Mouse (Mus musculus) thymus, adult 18-20 months (tissue): ENCODE measurements around the gene Nsd1.
A peak's percentile ranks its signal among the peaks of the same experiment; 100 is the strongest.

Source experiments
- DNase-seq, 2 experiments: peaks; one replicate each; pipeline ENCODE4 v3.0.0; 2022; ENCODE audit warnings: mixed read lengths in 2 of 2

Nsd1 gene

DNA sequence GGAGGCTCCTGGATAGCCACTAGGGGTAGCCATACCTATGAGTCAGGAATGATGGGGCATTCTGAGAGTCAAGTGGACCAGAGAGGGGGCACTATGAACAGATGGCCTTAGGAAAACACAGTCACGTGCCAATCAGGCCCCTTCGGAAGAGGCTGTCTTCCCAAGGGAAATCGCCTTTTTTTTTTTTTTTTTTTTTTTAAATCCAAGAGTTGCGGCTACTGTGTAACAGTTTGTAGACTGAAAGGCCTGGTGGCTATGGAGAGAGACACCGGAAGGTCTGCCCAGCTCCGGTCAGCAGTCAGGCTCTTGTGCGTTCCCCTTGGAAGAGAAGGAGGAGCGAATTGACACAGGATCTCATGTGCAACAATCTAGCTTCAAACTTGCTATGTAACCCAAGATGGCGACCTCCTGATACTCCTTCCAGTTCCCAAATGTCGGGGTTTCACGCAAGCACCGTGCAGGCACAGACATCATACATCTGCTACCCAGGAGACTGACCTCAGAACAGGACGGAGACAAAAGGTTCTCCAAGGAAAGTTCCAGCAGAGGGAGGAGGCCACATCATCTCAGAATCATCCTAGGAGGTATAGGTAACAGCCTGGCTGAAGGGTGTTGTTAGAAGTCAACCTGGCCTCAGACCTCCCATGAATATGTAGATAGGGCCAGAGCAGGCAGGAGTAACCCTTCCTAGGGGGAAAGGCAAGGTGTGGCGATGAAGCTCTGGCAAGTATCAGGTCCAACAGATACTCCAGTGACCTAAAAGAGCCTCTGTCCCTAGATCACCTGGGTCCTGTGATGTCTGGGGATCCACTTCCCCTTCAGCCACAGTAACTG is 121.2 kb downstream of the Nsd1 start:
- DNase-seq, result no peak

- no peak for DNase-seq
These were observed 122.7 kb downstream of the Nsd1 start for GRCm38 (mm10) chr13:55332331-55332730.

DNA sequence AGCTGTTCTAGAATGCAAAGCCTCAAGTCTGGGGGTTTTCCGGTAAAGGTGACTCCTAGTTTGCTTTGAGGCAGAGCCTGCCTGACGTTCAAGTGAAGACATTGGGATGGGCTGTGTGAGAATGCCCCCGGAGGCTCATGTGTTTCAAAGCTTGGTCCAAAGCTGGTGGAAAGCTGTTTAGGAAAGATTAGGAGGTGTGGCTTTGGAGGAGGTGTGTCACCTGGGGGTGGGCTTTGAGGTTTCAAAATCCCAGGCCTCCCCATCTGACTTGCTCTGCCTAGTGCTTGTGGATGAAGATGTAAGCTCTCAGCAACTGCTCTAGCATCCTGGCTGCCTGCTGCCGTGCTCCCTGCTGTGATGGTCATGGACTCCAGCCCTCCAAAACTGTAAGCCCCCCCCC is 126.1 kb downstream of the Nsd1 start:
- DNase-seq, result no peak

DNA sequence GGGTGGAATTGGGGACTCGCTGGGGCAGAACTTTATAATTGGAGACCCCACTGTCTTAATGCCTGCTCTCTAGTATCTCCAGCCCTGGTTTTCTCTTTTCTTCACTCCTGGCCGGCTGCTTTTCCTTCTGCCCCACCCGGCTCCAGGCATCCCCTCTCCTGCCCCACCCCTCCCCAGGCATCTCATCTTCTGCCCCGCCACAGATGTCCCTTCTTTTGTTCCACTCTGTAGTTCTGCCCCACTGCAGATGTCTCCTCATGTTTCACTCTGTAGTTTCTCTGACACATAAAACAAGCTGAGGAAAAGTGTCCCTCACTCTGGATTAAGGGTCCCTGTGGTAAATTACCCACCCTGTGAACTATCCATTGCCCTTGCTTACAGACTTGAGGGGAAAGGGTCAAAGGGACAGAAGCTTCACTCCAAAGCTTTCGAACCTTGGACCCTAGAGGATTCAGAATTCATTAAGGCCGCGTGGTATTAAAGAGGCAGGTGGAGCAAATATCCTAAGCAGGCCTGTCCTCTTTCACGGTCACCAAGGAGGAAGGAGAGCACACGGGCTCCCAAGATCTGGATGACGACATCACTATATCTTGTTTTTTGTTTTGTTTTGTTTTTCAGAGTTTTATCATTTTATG is 127.9 kb downstream of the Nsd1 start:
- DNase-seq, result no peak

GRCm38 (mm10) chr13:55338131-55339054 is 128.8 kb downstream of the Nsd1 start:
- no peak for DNase-seq

- DNase-seq, result no peak
These were observed 129.7 kb downstream of the Nsd1 start for GRCm38 (mm10) chr13:55339259-55339658.

DNA sequence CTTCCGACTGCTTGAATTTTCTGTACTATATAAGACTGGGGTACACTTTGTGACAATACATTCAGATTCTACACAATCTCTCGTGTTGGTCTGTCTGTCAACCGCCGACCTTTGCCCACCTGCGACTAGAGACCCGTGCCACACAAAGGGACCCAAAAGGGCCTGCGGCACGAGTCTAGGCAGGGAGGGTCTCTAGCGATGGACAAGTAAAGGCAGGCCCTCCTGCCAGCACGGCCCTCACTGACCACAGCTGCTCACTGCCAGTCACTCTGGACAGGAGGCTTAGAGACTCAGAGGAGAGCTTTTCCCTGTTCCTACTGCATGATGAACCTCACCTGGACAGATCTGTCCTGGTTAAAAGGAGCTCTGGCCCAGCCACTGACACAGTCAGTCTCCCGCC is 132.9 kb downstream of the Nsd1 start:
- DNase-seq, result no peak

GRCm38 (mm10) chr13:55344286-55344685 is 134.7 kb downstream of the Nsd1 start:
- DNase-seq, result no peak

DNA sequence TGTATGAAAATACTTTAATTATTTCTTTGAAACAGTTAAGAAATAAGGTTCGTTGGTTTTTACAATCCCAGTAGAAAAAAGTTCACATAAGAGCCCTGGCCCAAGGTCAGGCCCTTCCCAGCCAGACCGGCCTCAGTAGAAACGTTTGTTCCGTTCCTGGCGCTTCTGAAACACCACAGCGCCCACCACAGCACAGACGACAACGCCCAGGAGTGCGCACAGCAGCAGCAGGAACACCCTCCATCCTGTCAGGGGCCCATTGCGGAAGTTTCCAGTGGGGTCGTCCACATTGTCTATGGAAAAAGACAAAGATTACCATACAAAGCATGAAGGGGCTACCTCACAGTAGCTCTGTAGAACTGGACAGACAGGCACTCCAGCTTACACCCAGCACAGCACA is 137.2 kb downstream of the Nsd1 start:
- no peak for DNase-seq

GRCm38 (mm10) chr13:55361145-55361544 is 151.6 kb downstream of the Nsd1 start:
- no peak for DNase-seq

GRCm38 (mm10) chr13:55361974-55362452 is 152.4 kb downstream of the Nsd1 start:
- peak in 1 of 2 experiments; percentile 35 for DNase-seq

DNA sequence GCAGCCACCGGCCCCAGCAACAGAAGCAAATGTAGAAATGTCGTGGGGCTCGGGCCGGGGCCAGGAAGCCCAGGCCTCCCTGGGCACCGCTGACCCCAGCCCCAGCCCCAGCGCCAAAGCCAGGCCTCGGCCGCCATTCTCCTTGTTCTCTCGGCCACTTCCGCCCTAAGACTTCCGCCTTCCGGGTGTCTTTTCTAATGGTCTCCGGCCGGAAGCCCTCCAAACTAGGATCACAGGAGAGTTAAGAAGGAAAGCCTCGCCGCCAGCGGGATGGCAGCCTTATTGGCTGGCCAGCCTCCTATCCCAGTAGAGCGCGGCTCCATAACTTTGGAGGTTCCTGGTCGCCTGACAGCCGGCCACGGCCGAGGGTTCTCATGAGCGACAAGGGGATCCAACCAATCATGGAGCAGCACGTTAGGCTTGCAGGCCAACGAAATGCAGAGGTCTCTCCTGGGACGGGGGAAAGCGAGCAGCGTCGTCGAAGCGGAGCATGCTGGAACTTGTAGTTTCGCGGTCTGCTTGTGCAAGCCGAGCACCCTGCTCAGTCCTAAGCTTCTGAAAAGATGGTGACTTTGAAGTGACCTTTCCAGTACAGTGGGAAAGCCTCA is 153.0 kb downstream of the Nsd1 start, which contains the start of gene Lman2:
Lman2 (minus strand) TSS at position 331 of the 608 bp plus-strand sequence.
- peak; percentile 89 to 92 for DNase-seq
